Mouse (Mus musculus) left cerebral cortex, postnatal 4 days (tissue): Measurements from ENCODE around the gene Drd4. TPM values are rescaled to one million over a fixed set of nuclear protein-coding genes. Genes with fewer than 3 reads are reported as not detected.

Experiments used
- DNase-seq: peaks from one replicate; pipeline ENCODE4 v3.0.0-alpha.2; 2022
- intact Hi-C: fragments of 180-260 bp; cut with DNase I; formaldehyde crosslinking; loops from one replicate; pipeline ENCODE4 v1.15.1; 2025
- total RNA-seq, 2 experiments: library from RNA; stranded (reverse); gene quantifications; 2 replicates each; pipeline ENCODE4 v1.2.3; 2021

The Drd4 gene
- total RNA-seq, 2 experiments from 2014 or later: 0.48 to 0.54 TPM

GRCm38 (mm10) chr7:141330706-141331105 is 38.9 kb downstream of the Drd4 start:
- intact Hi-C loops: no loop called here

DNA sequence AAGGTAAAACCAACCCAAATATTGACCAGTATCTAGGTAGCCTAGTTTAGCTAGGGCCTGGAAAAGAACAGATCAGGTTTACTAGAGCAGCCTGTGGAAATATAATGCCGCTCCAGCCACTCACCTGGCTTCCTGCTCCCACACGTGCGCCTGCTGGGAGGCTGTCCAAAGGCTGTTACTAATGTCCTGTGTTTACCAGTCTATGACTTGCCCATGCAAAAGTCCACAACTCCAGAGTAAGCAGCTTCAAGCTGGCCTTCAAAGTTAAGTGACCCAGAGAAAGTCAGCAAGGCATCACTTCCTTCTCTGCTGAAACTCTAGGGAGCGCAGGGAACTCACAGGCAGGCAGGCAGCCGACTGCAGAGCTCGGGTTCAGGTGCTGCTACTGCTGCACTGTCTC is 40.2 kb downstream of the Drd4 start:
- intact Hi-C loops: no loop called here
- DNase-seq: no peak

More at GRCm38 (mm10) chr7:141330706-141331105, 38.9 kb downstream of the Drd4 start:
- DNase-seq: no peak

DNA sequence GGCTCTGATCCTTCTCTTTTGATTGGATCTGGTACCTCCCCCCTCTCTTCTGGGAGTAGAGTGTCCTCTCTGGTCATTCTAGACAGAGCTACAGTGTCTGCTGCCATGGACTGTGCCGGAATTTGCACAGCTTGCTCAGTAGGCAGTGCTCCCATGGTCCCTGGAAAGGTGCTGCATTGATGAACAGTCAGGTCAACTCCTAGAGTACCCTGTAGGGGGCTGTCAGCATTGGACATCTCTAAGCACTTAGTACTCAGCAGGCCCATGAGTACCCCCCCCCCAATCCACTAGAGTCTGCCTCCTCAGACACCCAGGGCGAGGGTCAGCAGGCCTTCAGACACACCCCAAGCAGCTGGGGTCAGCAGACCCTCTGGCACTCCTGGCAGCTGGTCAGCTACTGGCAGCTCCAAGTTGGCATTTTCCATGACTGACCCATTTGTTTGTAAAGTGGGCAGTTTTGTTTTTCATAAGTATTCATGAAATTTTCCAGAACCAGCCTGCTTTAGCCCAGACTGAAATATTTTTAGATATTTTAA is 43.3 kb downstream of the Drd4 start:
- intact Hi-C loops: no loop called here

DNA sequence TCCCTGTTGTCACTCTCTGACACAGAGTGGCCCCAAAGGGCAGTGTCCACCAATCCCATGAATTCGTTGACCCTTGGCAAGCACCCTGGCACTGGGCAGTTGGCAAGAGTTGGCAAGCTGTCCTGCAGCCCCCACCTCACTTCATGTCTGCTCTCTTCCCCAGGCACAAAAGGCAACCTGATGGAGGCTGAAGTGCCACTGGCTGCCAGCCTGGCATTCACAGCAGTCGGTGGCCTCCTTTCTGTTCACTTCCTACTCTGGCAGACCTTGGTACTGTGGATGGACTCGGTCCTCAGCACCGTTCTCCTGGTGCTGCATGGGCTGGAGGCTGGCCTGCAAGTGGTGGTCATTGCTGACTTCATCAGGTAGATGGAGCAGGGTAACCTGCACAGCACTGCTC is 43.9 kb downstream of the Drd4 start:
- peak; percentile 40 for DNase-seq
- intact Hi-C loops: no loop called here

More for the DNA sequence above, 43.3 kb downstream of the Drd4 start:
- DNase-seq: peak; percentile 26

- DNase-seq: no peak
- intact Hi-C loops: no loop called here
Measured at GRCm38 (mm10) chr7:141336296-141336695, 44.5 kb downstream of the Drd4 start.

DNA sequence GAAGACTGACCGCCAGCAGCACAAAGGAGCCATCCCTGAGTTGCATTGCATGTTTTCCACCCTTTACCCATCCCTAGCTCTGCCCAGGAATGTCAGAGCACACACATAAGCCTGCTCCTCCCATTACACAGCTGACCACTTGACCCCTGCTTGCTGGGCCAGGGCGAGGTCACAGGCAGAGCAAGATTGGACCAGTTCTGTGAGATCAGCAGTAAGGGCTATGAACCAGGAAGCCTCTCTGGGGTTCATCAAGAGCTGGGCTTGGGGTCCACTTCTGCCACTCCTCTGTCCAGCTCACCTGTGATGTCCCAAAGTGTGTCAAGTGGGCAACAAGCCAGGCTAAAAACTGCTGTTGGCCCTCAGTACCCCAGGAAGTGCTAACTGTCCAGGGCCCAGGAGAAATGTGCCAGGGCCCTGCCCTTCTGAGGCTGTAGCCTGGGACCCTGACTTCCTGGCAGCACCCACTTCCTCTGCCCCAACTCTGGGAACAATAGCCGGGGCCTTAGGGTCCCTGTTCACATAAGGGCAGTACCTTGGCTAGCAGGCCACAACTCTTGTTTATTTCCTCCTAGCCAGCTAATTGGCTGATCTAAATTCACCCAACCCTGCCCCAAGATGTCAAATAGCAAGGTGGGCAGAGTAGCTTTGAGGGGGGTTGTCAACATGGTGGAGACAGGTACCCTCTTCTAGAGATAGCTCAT is 46.1 kb downstream of the Drd4 start:
- no peak for DNase-seq

GRCm38 (mm10) chr7:141338576-141339131 is 46.8 kb downstream of the Drd4 start, which contains the start of gene Eps8l2:
Eps8l2 (plus strand) TSS chr7:141338880.
- DNase-seq: no peak
- intact Hi-C loops: no loop called here

More for the DNA sequence above, 46.1 kb downstream of the Drd4 start:
- intact Hi-C loops: no loop called here

DNA sequence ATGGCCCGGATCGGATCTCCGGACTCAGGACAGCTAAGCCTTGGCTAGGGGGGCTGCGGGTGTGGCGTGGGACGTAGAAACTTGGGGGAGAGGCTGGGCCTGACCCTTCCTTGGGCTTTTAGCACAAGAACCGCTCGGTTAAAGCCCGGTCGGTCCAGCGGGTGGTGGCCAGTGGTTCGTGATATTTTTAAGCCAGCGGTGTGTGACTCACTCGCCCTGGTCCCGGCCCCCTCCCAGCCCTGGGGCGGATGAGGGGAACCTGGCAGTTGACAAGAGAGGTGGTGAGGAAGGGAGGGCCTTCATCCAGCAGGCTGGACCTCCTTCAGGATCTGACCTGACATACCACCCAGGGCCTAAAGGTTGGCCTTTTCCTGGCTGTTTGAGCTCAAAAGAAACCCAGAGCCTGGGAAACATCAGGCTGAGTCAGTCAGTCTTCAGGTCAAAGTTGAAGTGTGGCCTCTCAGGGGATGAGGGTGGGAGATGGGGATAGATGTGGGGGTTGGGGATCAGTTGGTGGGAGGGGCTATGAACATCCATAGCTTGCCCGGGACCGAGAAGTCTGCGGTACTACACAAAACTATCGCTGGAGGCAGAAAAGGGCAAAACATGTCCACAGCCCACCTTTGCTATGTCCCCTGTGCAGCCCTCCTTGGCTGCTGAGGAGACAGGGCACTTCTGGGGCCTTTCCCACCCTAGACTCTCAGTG is 47.6 kb downstream of the Drd4 start:
- no peak for DNase-seq

GRCm38 (mm10) chr7:141340023-141340422 is 48.2 kb downstream of the Drd4 start:
- intact Hi-C loops: no loop called here
- DNase-seq: no peak

More for the DNA sequence above, 47.6 kb downstream of the Drd4 start:
- intact Hi-C loops: no loop called here

GRCm38 (mm10) chr7:141340476-141340875 is 48.7 kb downstream of the Drd4 start:
- intact Hi-C loops: no loop called here
- no peak for DNase-seq

GRCm38 (mm10) chr7:141341689-141342226 is 50.0 kb downstream of the Drd4 start:
- DNase-seq: no peak
- intact Hi-C loops: no loop called here

GRCm38 (mm10) chr7:141343230-141343629 is 51.4 kb downstream of the Drd4 start:
- intact Hi-C loops: no loop called here
- no peak for DNase-seq

GRCm38 (mm10) chr7:141343696-141344095 is 51.9 kb downstream of the Drd4 start:
- no peak for DNase-seq
- intact Hi-C loops: no loop called here

DNA sequence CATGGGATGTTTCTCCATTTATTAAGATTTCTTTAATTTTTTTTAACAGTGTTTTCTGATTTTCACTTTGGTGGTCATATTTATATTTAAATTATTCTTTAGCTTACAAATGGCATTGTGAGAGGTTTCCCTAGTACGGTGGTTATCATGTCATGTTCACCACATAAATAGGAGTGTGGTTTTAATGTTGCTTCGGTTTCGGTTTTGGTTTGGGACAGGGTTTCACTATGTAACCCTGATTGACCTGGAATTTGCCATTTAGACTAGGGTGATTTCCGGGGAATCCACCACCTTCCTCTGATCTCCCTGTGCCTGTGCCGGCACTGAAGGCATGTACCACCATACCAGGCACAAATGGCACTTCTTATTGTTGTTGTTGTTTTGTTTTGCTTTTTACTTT is 53.0 kb downstream of the Drd4 start:
- DNase-seq: no peak
- intact Hi-C loops: no loop called here

Other genes starting within 250 kb of the Drd4 start
- 100 to 1,000 TPM; 132 to 150 TPM for gene B4galnt4, start 230.9 kb upstream of the Drd4 start, total RNA-seq
- gene Pkp3, start 213.8 kb upstream of the Drd4 start, total RNA-seq: not detected
- gene Sigirr, start 191.4 kb upstream of the Drd4 start, total RNA-seq: 1 to 10 TPM; 2.8 to 2.9 TPM
- gene Ano9, start 174.2 kb upstream of the Drd4 start, total RNA-seq: not detected
- gene Ptdss2, start 169.6 kb upstream of the Drd4 start, total RNA-seq: 10 to 100 TPM; 50.1 to 53.9 TPM
- gene Rnh1, start 119.1 kb upstream of the Drd4 start, total RNA-seq: 10 to 100 TPM; 20.1 to 25.3 TPM
- gene Hras, start 98.0 kb upstream of the Drd4 start, total RNA-seq: 100 to 1,000 TPM; 194 to 211 TPM
- gene Lrrc56, start 97.8 kb upstream of the Drd4 start, total RNA-seq: 1 to 10 TPM; 6.2 to 7.4 TPM
- under 1 TPM in 1 of 2 experiments, not detected in 1; 0.18 TPM for gene Lmntd2, start 77.9 kb upstream of the Drd4 start, total RNA-seq
- 1 to 10 TPM; 3.8 to 4.7 TPM for gene Rassf7, start 76.1 kb upstream of the Drd4 start, total RNA-seq
- 10 to 100 TPM; 81.2 to 89.1 TPM for gene Phrf1, start 63.2 kb upstream of the Drd4 start, total RNA-seq
- 1 to 10 TPM in 1 of 2 experiments, under 1 TPM in 1; 0.28 to 1.1 TPM for gene Irf7, start 25.5 kb upstream of the Drd4 start, total RNA-seq
- not detected for gene Cdhr5, start 15.2 kb upstream of the Drd4 start, total RNA-seq
- gene Sct, start 12.9 kb upstream of the Drd4 start, total RNA-seq: under 1 TPM; 0.62 to 0.86 TPM
- gene Deaf1, start 35.7 kb downstream of the Drd4 start, total RNA-seq: 100 to 1,000 TPM; 246 to 267 TPM
- gene Tmem80, start 35.7 kb downstream of the Drd4 start, total RNA-seq: 10 to 100 TPM; 21.1 to 21.9 TPM
- under 1 TPM; 0.86 to 0.97 TPM for gene Eps8l2, start 46.9 kb downstream of the Drd4 start, total RNA-seq
- gene Taldo1, start 100.2 kb downstream of the Drd4 start, total RNA-seq: 100 to 1,000 TPM; 146 to 152 TPM
- 10 to 100 TPM; 43.1 to 44.6 TPM for gene Gatd1, start 122.1 kb downstream of the Drd4 start, total RNA-seq
- gene Cend1, start 137.5 kb downstream of the Drd4 start, total RNA-seq: 100 to 1,000 TPM; 111 to 122 TPM
- 100 to 1,000 TPM; 196 to 217 TPM for gene Slc25a22, start 145.9 kb downstream of the Drd4 start, total RNA-seq
- 1 to 10 TPM; 5.5 to 6.6 TPM for gene Pidd1, start 152.0 kb downstream of the Drd4 start, total RNA-seq
- 100 to 1,000 TPM; 894 to 998 TPM for gene Rplp2, start 155.4 kb downstream of the Drd4 start, total RNA-seq
- gene Pnpla2, start 163.2 kb downstream of the Drd4 start, total RNA-seq: 10 to 100 TPM; 13.9 to 16.0 TPM
- 1 to 10 TPM; 4.4 to 4.9 TPM for gene Cracr2b, start 169.1 kb downstream of the Drd4 start, total RNA-seq
- 10 to 100 TPM; 46.7 to 50.6 TPM for gene Cd151, start 175.4 kb downstream of the Drd4 start, total RNA-seq
- gene Polr2l, start 183.1 kb downstream of the Drd4 start, total RNA-seq: 10 to 100 TPM; 38.5 to 40.1 TPM
- gene Tspan4, start 183.2 kb downstream of the Drd4 start, total RNA-seq: 10 to 100 TPM; 33.5 to 35.9 TPM
- gene Chid1, start 247.9 kb downstream of the Drd4 start, total RNA-seq: 10 to 100 TPM; 48.7 to 55.4 TPM